Mouse (Mus musculus) midbrain, embryonic 13.5 days (tissue): Measurements from ENCODE around the gene Cdk5r2. TPM values are rescaled to one million over a fixed set of nuclear protein-coding genes. Genes with fewer than 3 reads are reported as not detected.

ENCODE experiments used
- ATAC-seq: fragments of 200-750 bp; cut with Nextera tagmentation; 2 replicates; pipeline ENCODE4 v1.8.0; 2017; ENCODE audit warnings: mild to moderate bottlenecking, moderate TSS enrichment, moderate library complexity
- H3K27ac ChIP-seq: fragments of 300-500 bp; sonication (generic); 2 replicates; pipeline ENCODE4 v1.5.1; 2015; ENCODE audit warnings: inconsistent platforms, mild to moderate bottlenecking, moderate library complexity
- H3K27me3 ChIP-seq: fragments of 300-500 bp; sonication (generic); 2 replicates; pipeline ENCODE4 v1.6.1; 2015; ENCODE audit warnings: mild to moderate bottlenecking, inconsistent platforms
- H3K36me3 ChIP-seq: fragments of 300-500 bp; sonication (generic); 2 replicates; pipeline ENCODE4 v1.6.1; 2015; ENCODE audit warnings: mild to moderate bottlenecking, inconsistent platforms
- H3K4me1 ChIP-seq: fragments of 300-500 bp; sonication (generic); replicated peaks from 2 replicates; pipeline ENCODE4 v1.6.1; 2015; ENCODE audit warnings: inconsistent platforms
- H3K4me2 ChIP-seq: fragments of 300-500 bp; sonication (generic); replicated peaks from 2 replicates; pipeline ENCODE4 v1.6.1; 2015; ENCODE audit warnings: moderate library complexity, mild to moderate bottlenecking, inconsistent platforms
- H3K4me3 ChIP-seq: fragments of 300-500 bp; sonication (generic); replicated peaks from 2 replicates; pipeline ENCODE4 v1.5.1; 2015; ENCODE audit warnings: mild to moderate bottlenecking, inconsistent platforms
- H3K9ac ChIP-seq: fragments of 300-500 bp; sonication (generic); replicated peaks from 2 replicates; pipeline ENCODE4 v1.6.1; 2015; ENCODE audit warnings: mild to moderate bottlenecking, inconsistent platforms
- H3K9me3 ChIP-seq: fragments of 300-500 bp; sonication (generic); 2 replicates; pipeline ENCODE4 v1.6.1; 2016; ENCODE audit warnings: mild to moderate bottlenecking, inconsistent platforms
- WGBS: fragments of 180-500 bp; shearing (Covaris S2); methylation state at CpG from one replicate; pipeline ENCODE4 v1.1.7; 2015; 5-methylcytosine and 5-hydroxymethylcytosine counted together
- polyA plus RNA-seq: library from polyadenylated mRNA; unstranded; fragments of >200 nt; fragmentation: Nextera tagmentation; extraction: Ambion mirVana; gene quantifications from 2 replicates; pipeline ENCODE4 v1.2.1, GENCODE M21; 2015

Cdk5r2 gene
- polyA plus RNA-seq, 1 experiment from 2014 or later = 7.1 TPM

GRCm38 (mm10) chr1:74880785-74881360 lies 26.1 kb downstream of the Cdk5r2 start:
- Histone ChIP-seq H3K4me2 (peak overlapping the region; percentile 31; the same call in 1 of the 2 replicates), H3K9me3 (no peaks in the 10 kb centered on the region), H3K4me1 (peaks cover 33% of the 10 kb centered on the region), H3K9ac (no peak overlapping the region), H3K36me3 (no peaks in the 10 kb centered on the region), H3K27me3 (peaks cover 80% of the 10 kb centered on the region), H3K27ac (no peak overlapping the region), H3K4me3 (no peak overlapping the region)
- 2% methylated on average over 18 of the region's 18 CpGs for WGBS
- no peak; the same call in 1 of the 2 replicates for ATAC-seq

- Histone ChIP-seq H3K9ac (peak overlapping the region; percentile 57), H3K4me1 (peaks cover 34% of the 10 kb centered on the region), H3K4me3 (peak overlapping the region; percentile 43), H3K9me3 (no peaks in the 10 kb centered on the region), H3K27me3 (peaks cover 91% of the 10 kb centered on the region), H3K27ac (no peak overlapping the region), H3K4me2 (peak overlapping the region; percentile 72), H3K36me3 (no peaks in the 10 kb centered on the region)
- under 1% methylated on average over 74 of the region's 74 CpGs for WGBS
- no peak for ATAC-seq
Measured at GRCm38 (mm10) chr1:74882055-74882734, 27.5 kb downstream of the Cdk5r2 start.

GRCm38 (mm10) chr1:74882828-74883227 lies 28.1 kb downstream of the Cdk5r2 start:
- Histone ChIP-seq H3K4me2 (peak overlapping the region; percentile 72), H3K9me3 (no peaks in the 10 kb centered on the region), H3K36me3 (no peaks in the 10 kb centered on the region), H3K27me3 (peaks cover 94% of the 10 kb centered on the region), H3K27ac (no peak overlapping the region), H3K4me3 (peak overlapping the region; percentile 43), H3K4me1 (peaks cover 34% of the 10 kb centered on the region), H3K9ac (no peak overlapping the region)
- under 1% methylated on average over 8 of the region's 8 CpGs for WGBS
- ATAC-seq = no peak

GRCm38 (mm10) chr1:74883441-74883840 lies 28.7 kb downstream of the Cdk5r2 start:
- WGBS = 3% methylated on average over 5 of the region's 5 CpGs
- H3K36me3 ChIP-seq = no peaks in the 10 kb centered on the region
- no peaks in the 10 kb centered on the region for H3K9me3 ChIP-seq
- H3K27ac ChIP-seq = no peak overlapping the region
- peaks cover 94% of the 10 kb centered on the region for H3K27me3 ChIP-seq
- H3K4me2 ChIP-seq = no peak overlapping the region
- H3K9ac ChIP-seq = no peak overlapping the region
- H3K4me3 ChIP-seq = no peak overlapping the region
- no peak for ATAC-seq
- H3K4me1 ChIP-seq = peaks cover 34% of the 10 kb centered on the region

- no peaks in the 10 kb centered on the region for H3K36me3 ChIP-seq
- H3K4me3 ChIP-seq = peak overlapping the region; percentile 30
- H3K27ac ChIP-seq = no peak overlapping the region
- no peak overlapping the region; the same call in 1 of the 2 replicates for H3K9ac ChIP-seq
- H3K27me3 ChIP-seq = peaks cover 92% of the 10 kb centered on the region
- peaks cover 34% of the 10 kb centered on the region for H3K4me1 ChIP-seq
- H3K9me3 ChIP-seq = no peaks in the 10 kb centered on the region
- WGBS = under 1% methylated on average over 57 of the region's 57 CpGs
- H3K4me2 ChIP-seq = peak overlapping the region; percentile 46
- ATAC-seq = no peak
Measured at GRCm38 (mm10) chr1:74884196-74885141, 29.7 kb downstream of the Cdk5r2 start.

- no peaks in the 10 kb centered on the region for H3K9me3 ChIP-seq
- no peak for ATAC-seq
- H3K27me3 ChIP-seq = peaks cover 96% of the 10 kb centered on the region
- no peak within 1 kb of the TSS for H3K27ac ChIP-seq
- peak within 1 kb of the TSS; percentile 10; the same call in 1 of the 2 replicates for H3K9ac ChIP-seq
- no peaks in the 10 kb centered on the region for H3K36me3 ChIP-seq
- H3K4me3 ChIP-seq = peak within 1 kb of the TSS; percentile 30
- peaks cover 34% of the 10 kb centered on the region for H3K4me1 ChIP-seq
- H3K4me2 ChIP-seq = peak within 1 kb of the TSS; percentile 46
- under 1% methylated on average over 43 of the region's 43 CpGs for WGBS
Measured at GRCm38 (mm10) chr1:74885369-74886042, 30.8 kb downstream of the Cdk5r2 start, which contains the start of gene Fev. Gene Fev, minus strand, starts transcription at chr1:74885419.

- Histone ChIP-seq H3K4me1 (peaks cover 19% of the 10 kb centered on the region), H3K27ac (no peak overlapping the region), H3K9ac (no peak overlapping the region), H3K9me3 (no peaks in the 10 kb centered on the region), H3K27me3 (peaks cover 95% of the 10 kb centered on the region), H3K4me2 (no peak overlapping the region), H3K36me3 (no peaks in the 10 kb centered on the region), H3K4me3 (no peak overlapping the region)
- 0% methylated on average over 7 of the region's 8 CpGs for WGBS
- no peak for ATAC-seq
Measured at GRCm38 (mm10) chr1:74891513-74891912, 36.8 kb downstream of the Cdk5r2 start.

GRCm38 (mm10) chr1:74892351-74893133 lies 37.8 kb downstream of the Cdk5r2 start:
- Histone ChIP-seq H3K4me3 (peak overlapping the region; percentile 32), H3K36me3 (no peaks in the 10 kb centered on the region), H3K4me2 (peak overlapping the region; percentile 53), H3K9ac (no peak overlapping the region; the same call in 1 of the 2 replicates), H3K27me3 (peaks cover 95% of the 10 kb centered on the region), H3K27ac (no peak overlapping the region), H3K9me3 (no peaks in the 10 kb centered on the region), H3K4me1 (peaks cover 21% of the 10 kb centered on the region)
- ATAC-seq = peak; percentile 57
- 2% methylated on average over 39 of the region's 39 CpGs for WGBS

GRCm38 (mm10) chr1:74893134-74893855 lies 38.6 kb downstream of the Cdk5r2 start, which contains the start of gene Cryba2:
Gene Cryba2, minus strand, starts transcription at chr1:74893143.
- H3K4me1 ChIP-seq = peaks cover 27% of the 10 kb centered on the region
- no peak within 1 kb of the TSS for H3K27ac ChIP-seq
- H3K4me3 ChIP-seq = peak within 1 kb of the TSS; percentile 32
- ATAC-seq = peak; percentile 41
- no peaks in the 10 kb centered on the region for H3K36me3 ChIP-seq
- WGBS = 2% methylated on average over 25 of the region's 25 CpGs
- H3K27me3 ChIP-seq = peaks cover 94% of the 10 kb centered on the region
- H3K4me2 ChIP-seq = peak within 1 kb of the TSS; percentile 53
- H3K9ac ChIP-seq = no peak within 1 kb of the TSS; the same call in 1 of the 2 replicates
- no peaks in the 10 kb centered on the region for H3K9me3 ChIP-seq

GRCm38 (mm10) chr1:74894966-74895365 lies 40.2 kb downstream of the Cdk5r2 start:
- ATAC-seq = peak; percentile 25; the same call in 1 of the 2 replicates
- WGBS = 21% methylated on average over 4 of the region's 4 CpGs
- Histone ChIP-seq H3K27me3 (peaks cover 97% of the 10 kb centered on the region), H3K36me3 (no peaks in the 10 kb centered on the region), H3K9me3 (no peaks in the 10 kb centered on the region), H3K27ac (no peak overlapping the region), H3K9ac (no peak overlapping the region), H3K4me3 (no peak overlapping the region), H3K4me1 (peaks cover 36% of the 10 kb centered on the region), H3K4me2 (no peak overlapping the region)
